Mouse (Mus musculus): Measurements from ENCODE around the gene Arpc4.

DNA sequence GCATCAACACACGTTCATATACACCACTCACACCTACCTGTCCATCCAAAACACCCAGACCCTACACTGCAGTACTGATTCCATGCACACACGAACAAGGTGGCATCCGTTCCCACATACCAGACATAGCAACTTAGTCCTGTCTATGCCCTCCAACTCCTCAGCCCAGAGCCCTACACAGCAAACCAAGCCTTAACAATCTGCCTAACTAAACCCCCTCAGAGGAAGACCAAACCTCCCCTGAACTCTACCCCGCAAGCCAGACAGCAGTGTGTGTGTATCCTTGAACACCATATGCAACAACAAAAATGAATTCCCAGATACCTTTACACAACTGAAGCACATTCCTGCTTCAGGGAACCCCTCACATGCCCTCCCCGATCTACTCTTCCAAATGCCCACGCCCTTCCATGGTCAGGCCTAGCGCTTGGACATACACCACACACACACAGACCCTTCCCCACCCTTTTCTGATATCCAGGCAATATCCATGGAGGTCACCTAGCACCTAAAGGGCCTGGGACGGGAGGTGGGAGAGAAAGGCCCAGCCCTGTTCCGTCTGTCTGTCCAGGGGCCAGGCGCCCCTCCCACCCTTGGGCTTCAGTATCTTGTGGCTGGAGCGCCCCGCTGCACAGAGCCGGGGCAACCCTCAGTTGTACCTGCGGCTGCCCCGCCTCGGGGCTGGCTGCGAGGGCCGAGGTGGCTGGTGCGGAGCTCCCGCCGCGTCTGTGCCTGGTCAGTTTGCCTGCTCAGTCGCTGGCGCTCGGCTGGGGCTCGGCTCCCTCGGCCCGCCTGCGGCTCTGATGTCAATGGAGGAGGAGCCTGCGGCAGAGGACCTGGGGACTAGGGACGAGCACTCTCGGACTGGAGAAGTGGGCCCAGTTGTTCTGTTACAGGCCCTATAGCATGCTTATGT is 34.5 kb upstream of the Arpc4 start, which contains the start of gene Camk1:
- TF ChIP-seq TAL1 (IDR thresholded peaks at IDR 0.05; ENCODE audit: low read length) (no peak), GATA1 (IDR thresholded peaks at IDR 0.05; ENCODE audit: low read length) (no peak)
